Mouse (Mus musculus) megakaryocyte, embryonic 14.5 days (primary cell): ENCODE measurements around the gene Adamtsl1. TPM values are rescaled to one million over a fixed set of nuclear protein-coding genes. Genes with fewer than 3 reads are reported as not detected.

Experiments used
- H3K27me3 ChIP-seq: replicated peaks from 2 replicates; pipeline ENCODE3; 2012; ENCODE audit warnings: inconsistent platforms
- H3K36me3 ChIP-seq: replicated peaks from 2 replicates; pipeline ENCODE3; 2012; ENCODE audit warnings: low read length, inconsistent platforms, mixed read lengths
- H3K4me1 ChIP-seq: 2 replicates; pipeline ENCODE4 v1.6.1; 2012; ENCODE audit warnings: inconsistent platforms
- H3K4me3 ChIP-seq: replicated peaks from 2 replicates; pipeline ENCODE3; 2012; ENCODE audit warnings: moderate library complexity, mild to moderate bottlenecking, inconsistent platforms
- H3K9me3 ChIP-seq: 2 replicates; pipeline ENCODE4 v1.6.1; 2012; ENCODE audit warnings: inconsistent platforms
- FLI1 ChIP-seq: IDR thresholded peaks from 2 replicates; pipeline ENCODE4 v1.6.1; 2012; ENCODE audit warnings: low read length, inconsistent platforms, mixed read lengths
- GATA1 ChIP-seq: IDR thresholded peaks from 3 replicates; pipeline ENCODE4 v1.6.1; 2012; ENCODE audit warnings: mixed read lengths, low read length, inconsistent platforms, borderline replicate concordance
- polyA plus RNA-seq: library from polyadenylated mRNA; stranded (reverse); fragments of >175 nt; gene quantifications from 2 replicates; pipeline ENCODE4 v1.2.3, GENCODE M21; 2012; ENCODE audit warnings: low replicate concordance; ENCODE audit not compliant: insufficient read depth

The Adamtsl1 gene
- polyA plus RNA-seq, 1 experiment, result 0.44 TPM

DNA sequence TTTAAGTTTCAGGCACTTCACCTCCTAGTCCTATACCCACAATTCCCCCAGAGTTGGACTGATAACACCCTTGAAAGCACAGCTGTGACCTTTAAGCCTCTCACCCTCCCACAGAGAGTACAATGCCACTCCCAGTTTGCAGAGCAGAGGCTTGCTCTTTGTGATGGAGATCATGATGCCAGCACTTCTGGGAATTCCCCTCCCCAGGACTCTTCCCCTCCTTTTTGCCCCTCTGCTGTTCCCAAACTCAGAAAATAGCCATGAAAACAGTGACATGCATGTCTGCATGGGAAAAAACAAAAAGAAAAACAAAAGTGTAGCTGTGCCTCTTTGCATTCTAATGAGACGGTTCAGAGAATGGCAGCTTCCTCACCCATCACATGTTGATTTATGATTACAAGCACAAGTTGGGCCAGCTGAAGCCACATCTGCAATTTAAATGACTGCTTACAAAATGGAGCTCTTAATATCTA is 669.8 kb downstream of the Adamtsl1 start:
- TF ChIP-seq FLI1, result no peak
- no peak for TF ChIP-seq GATA1
- Histone ChIP-seq H3K4me1 (no peaks in the 10 kb centered on the region), H3K4me3 (no peak overlapping the region), H3K36me3 (no peaks in the 10 kb centered on the region), H3K27me3 (no peaks in the 10 kb centered on the region), H3K9me3 (no peaks in the 10 kb centered on the region)

DNA sequence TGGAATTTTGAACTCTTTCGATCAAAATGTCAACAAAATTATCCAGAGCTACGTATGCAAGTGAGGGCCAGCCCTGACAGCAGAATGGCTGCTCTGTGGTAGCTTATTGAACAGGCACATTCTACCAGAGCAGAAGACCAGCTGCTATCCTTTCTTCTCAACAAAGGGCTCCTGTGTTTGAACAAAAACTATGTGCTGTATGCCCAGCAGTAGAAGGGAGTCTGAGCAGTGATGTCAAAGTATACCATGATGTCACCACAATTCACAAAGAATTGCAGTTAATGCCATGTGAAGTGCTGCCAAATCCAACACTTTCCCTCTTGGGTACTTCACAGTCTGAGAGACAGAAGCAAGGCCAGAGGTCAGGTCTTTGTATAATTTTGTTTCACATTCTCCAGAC is 675.9 kb downstream of the Adamtsl1 start:
- no peaks in the 10 kb centered on the region for H3K36me3 ChIP-seq
- H3K4me1 ChIP-seq, result no peaks in the 10 kb centered on the region
- TF ChIP-seq FLI1 (no peak), GATA1 (no peak)
- H3K9me3 ChIP-seq, result no peaks in the 10 kb centered on the region
- no peak overlapping the region for H3K4me3 ChIP-seq
- no peaks in the 10 kb centered on the region for H3K27me3 ChIP-seq

DNA sequence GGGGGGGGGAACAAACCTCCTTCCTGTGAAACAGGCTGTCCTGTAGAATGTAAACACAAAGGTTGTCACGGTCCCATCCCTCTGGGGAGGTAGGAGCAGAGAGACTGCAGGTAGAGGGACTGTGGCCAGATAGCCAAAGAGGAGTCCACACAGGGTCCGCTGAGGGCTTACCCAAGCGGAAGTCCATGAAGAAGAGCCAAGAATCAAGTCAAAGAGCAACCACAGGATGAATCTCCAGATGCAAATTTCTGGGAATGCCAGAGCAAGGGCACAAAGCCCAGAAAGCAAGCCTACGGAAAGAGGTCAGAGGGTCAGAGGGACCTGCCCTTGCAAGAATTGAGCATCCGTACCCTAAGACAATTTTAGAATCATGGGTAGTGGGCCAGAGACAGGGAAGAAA is 677.2 kb downstream of the Adamtsl1 start:
- H3K36me3 ChIP-seq, result no peaks in the 10 kb centered on the region
- TF ChIP-seq GATA1 (no peak), FLI1 (no peak)
- H3K4me1 ChIP-seq, result no peaks in the 10 kb centered on the region
- 0 out of 2 replicates have a peak, but pooled peaks cover 3% of the 10 kb centered on the region for H3K9me3 ChIP-seq
- no peaks in the 10 kb centered on the region for H3K27me3 ChIP-seq
- H3K4me3 ChIP-seq, result no peak overlapping the region

DNA sequence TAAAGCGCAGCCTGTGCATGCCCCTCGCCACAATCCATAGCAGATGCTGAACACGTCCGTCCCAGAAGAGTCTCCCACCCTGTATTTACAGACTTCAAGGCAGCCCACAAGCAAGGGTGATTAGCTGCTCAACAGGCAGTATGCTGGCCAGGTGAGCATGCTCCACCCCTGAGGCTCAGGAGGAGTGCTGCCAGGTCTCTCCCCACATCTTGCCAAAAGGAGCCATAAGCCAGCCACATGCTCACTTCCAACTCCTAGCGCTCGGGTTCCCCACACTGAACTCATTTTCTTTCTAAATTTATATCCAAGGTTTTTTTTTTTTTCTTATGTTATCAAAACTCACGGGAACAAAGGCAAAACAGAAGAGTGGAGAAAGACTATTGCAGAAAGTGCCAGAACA is 687.8 kb downstream of the Adamtsl1 start:
- TF ChIP-seq GATA1 (no peak), FLI1 (no peak)
- Histone ChIP-seq H3K9me3 (peaks cover 6% of the 10 kb centered on the region; the same call in 1 of the 2 replicates), H3K36me3 (no peaks in the 10 kb centered on the region), H3K4me3 (no peak overlapping the region), H3K27me3 (no peaks in the 10 kb centered on the region), H3K4me1 (no peaks in the 10 kb centered on the region)

DNA sequence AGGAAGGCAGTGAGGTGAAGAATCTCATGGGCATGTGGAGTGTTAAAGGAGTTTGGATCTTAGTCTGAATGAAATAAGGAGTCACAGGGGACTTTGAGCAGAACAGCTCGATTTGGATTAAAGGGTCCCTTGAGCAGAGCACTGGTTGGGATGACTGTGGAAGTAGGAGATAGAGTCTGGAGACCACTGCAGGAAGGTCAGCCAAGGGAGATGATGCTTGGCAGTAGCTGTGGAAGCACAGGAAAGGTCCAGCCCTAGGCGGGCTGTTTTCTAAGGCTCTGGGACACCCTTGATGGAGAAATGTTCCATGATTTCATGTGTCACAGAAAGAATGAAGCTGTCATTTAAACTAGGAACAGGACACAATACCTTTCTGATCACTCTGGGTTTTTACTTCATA is 689.3 kb downstream of the Adamtsl1 start:
- Histone ChIP-seq H3K27me3 (no peaks in the 10 kb centered on the region), H3K9me3 (peaks cover 6% of the 10 kb centered on the region; the same call in 1 of the 2 replicates), H3K4me1 (no peaks in the 10 kb centered on the region), H3K36me3 (no peaks in the 10 kb centered on the region), H3K4me3 (no peak overlapping the region)
- no peak for TF ChIP-seq GATA1
- no peak for TF ChIP-seq FLI1

DNA sequence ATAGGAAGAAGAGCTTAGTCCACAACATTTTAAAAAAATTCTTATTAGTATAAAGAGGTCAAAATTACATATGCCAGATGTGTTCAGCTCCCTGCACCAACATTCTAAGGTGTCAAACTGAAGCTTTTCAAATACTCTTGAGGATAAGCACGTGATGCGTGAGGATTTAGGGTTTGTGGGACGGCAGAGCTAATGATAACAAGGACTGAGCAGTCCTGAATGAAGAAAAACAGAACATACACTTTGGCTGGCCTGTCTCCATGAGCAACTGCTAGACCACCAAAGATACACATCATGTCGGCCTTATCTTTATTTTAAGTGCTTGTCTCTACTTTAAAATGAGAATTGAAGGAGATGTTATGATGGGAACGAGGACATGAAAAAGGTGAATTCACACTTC is 710.9 kb downstream of the Adamtsl1 start:
- no peak for TF ChIP-seq GATA1
- no peak for TF ChIP-seq FLI1
- H3K9me3 ChIP-seq, result peaks cover 2% of the 10 kb centered on the region; the same call in 1 of the 2 replicates
- no peak overlapping the region for H3K4me3 ChIP-seq
- H3K36me3 ChIP-seq, result no peaks in the 10 kb centered on the region
- H3K27me3 ChIP-seq, result no peaks in the 10 kb centered on the region
- no peaks in the 10 kb centered on the region for H3K4me1 ChIP-seq

DNA sequence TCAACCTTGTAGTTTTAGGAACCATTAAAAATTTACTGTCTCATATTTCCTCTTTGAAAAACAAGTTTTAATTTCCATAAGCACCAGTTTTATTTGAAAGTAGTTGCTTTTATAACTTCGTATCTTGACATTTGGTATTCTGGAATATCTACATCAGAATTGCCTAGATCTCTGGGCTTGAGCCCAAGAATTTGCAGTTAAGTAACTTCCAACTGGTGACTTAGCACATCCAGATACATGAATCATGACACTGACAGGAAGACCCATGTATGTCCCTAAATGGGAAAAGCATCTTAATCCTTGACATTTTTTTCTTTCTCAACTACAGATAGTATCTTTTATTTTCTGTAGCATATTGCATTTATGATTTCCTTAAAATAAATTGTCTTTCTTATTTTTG is 713.1 kb downstream of the Adamtsl1 start:
- H3K9me3 ChIP-seq, result peaks cover 2% of the 10 kb centered on the region; the same call in 1 of the 2 replicates

DNA sequence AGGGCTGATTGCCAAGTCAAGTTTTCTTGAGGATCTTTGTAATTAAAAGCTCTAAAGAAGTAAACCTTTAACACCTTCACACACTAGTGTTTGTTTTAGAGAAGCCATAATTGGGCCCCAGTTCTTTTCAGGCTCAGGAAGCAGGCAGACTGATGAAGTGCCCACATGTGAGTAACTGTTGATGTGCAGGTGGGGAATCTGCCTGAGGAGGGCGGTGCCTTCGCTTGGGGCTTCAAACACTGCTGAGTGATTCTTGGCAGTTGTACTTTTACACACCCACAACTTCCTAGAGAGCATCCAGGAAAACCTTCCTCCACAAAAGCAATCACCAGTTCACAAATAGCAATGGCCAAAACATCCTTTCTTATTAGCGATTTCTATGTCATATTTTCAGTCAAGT is 719.2 kb downstream of the Adamtsl1 start:
- Histone ChIP-seq H3K36me3 (no peaks in the 10 kb centered on the region), H3K9me3 (no peaks in the 10 kb centered on the region), H3K4me1 (no peaks in the 10 kb centered on the region), H3K27me3 (no peaks in the 10 kb centered on the region), H3K4me3 (no peak overlapping the region)
- TF ChIP-seq FLI1 (no peak), GATA1 (no peak)

More for the DNA sequence above, 713.1 kb downstream of the Adamtsl1 start:
- H3K36me3 ChIP-seq, result no peaks in the 10 kb centered on the region
- no peaks in the 10 kb centered on the region for H3K27me3 ChIP-seq
- no peaks in the 10 kb centered on the region for H3K4me1 ChIP-seq
- H3K4me3 ChIP-seq, result no peak overlapping the region
- TF ChIP-seq FLI1 (no peak), GATA1 (no peak)

DNA sequence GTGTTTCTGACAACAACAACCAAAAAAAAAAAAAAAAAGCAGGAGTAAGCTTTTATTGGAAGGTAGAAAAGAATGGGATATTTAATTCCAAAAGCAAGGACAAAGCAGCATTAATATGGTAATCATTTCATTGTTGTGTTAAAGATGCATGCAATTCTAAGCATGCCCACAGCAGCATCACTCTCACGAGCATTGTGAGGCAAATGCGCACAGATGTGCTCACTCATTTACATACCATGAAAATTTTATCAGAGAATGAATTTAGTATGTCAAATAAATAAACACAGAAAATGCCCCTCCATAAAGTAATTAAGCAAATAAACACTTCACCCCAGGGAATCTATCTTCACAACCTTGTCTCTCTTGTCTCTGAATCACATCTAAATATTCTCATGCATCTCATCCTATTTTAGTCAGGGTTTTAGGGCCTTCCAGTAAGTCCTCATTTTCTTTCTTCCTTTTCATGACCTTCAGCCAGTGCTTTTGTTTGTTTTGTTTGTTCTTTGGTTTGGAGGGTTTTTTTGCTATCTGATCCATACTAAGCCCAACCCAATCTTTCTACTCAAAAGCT is 728.0 kb downstream of the Adamtsl1 start:
- no peaks in the 10 kb centered on the region for H3K4me1 ChIP-seq
- no peaks in the 10 kb centered on the region for H3K36me3 ChIP-seq
- no peaks in the 10 kb centered on the region for H3K9me3 ChIP-seq
- H3K4me3 ChIP-seq, result no peak overlapping the region
- H3K27me3 ChIP-seq, result no peaks in the 10 kb centered on the region
- no peak for TF ChIP-seq GATA1
- no peak for TF ChIP-seq FLI1

DNA sequence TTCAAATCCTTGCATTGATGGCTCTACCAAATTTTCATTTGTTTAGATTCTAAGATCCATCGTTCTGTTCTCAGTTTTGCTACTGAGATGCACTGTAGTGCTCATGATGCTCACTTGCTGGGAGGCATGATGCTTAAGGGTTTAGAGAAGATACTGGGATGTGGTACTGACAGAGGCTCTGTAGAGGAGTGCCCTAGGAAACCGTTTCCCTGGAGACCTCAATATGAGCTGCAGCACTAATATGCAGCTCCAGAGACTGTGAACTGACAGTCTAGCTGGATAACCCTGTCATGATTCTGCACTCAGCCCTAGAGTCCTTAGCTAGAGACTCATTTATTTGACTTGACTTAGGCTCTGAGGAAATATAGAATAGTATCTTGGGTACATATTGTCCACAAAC is 756.1 kb downstream of the Adamtsl1 start:
- Histone ChIP-seq H3K4me1 (no peaks in the 10 kb centered on the region), H3K9me3 (no peaks in the 10 kb centered on the region), H3K36me3 (no peaks in the 10 kb centered on the region), H3K27me3 (no peaks in the 10 kb centered on the region), H3K4me3 (no peak overlapping the region)
- TF ChIP-seq FLI1, result no peak
- TF ChIP-seq GATA1, result no peak
